Mouse (Mus musculus): ENCODE measurements at regions not wholly inside any gene's neighbourhood (a gene's known extent, or its start where the extent isn't known, plus 50 kb on each side); places are given as distances from the start of the nearest gene placed in this dataset.

DNA sequence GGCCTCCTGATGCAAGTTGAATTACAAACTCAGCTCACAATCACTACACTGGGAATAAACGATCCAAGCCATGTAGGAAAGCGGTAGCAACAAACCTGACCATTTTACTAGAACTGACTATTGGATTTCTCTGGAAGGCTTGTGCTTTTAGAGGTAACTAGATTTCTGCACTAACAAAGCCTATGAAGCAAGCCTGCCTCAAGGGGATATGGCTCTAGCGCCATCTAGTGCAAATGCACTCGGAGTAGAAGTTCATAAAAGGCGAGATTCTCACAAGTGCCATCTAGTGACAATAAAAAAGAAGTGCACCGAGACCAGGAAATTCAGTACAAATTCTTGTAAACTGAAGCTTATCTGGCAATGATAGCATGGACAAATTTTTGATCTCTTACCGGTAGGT, 364.9 kb upstream of the Fmr1 start:
- H3K36me3 ChIP-seq = no peaks in the 10 kb centered on the region
- WGBS = 23% methylated on average over 7 of the region's 7 CpGs
- peak; percentile 75 for ATAC-seq (ENCODE audit: low FRiP score)
- H3K9me3 ChIP-seq = no peaks in the 10 kb centered on the region
- H3K4me3 ChIP-seq = no peak overlapping the region
- H3K4me1 ChIP-seq (replicated peaks) = no peaks in the 10 kb centered on the region
- H3K27ac ChIP-seq = no peak overlapping the region
- no peaks in the 10 kb centered on the region for H3K27me3 ChIP-seq
- H3K9ac ChIP-seq = no peak overlapping the region
- no peak overlapping the region for H3K4me2 ChIP-seq
